Mouse (Mus musculus) spleen, adult 12 weeks (tissue): ENCODE measurements at regions not wholly inside any gene's neighbourhood (a gene's known extent, or its start where the extent isn't known, plus 50 kb on each side); places are given as distances from the start of the nearest gene placed in this dataset.

ENCODE experiments used
- DNase-seq: peaks from one replicate; pipeline ENCODE4 v3.0.0; 2022; ENCODE audit warnings: low spot score

DNA sequence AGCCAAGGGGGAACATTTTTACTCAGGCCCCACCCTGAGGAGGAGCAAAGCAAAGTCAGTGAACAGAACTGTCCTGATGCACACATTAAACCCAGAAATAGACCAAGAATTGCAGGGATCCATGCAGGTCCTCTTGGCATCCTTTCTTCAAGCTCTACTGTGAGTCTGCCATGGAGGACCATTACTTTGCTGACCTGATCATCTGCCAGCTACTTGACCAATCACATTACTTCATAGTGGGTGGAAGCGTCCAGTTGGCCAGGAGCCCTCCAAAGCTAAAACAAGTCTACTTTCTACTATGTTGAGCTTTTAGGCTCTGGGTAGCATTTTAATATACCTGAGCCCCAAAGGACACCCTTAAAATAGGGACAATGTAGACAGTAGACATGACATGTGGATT is 98.6 kb upstream of the Lgalsl start:
- no peak for DNase-seq

DNA sequence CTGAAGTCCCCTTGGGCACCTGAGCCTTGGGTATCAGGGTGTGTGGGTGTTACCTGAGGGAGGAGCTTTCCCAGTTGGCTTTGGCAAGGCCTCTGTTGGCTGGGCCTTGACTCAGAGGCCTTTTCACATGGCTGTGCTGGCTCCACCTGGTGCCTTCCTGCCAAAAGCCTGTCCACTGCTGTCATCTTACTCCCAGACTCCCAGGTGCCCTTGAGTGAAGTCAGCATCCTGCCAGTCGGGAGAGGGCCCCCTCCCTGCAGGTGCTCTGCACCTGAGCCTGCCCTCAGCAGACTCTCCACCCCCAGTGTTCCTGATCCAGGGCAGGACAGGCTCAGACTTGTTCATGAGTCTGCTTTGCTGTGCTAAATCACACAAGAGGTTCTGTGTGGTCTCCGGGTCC is 99.2 kb upstream of the Lgalsl start:
- no peak for DNase-seq

DNA sequence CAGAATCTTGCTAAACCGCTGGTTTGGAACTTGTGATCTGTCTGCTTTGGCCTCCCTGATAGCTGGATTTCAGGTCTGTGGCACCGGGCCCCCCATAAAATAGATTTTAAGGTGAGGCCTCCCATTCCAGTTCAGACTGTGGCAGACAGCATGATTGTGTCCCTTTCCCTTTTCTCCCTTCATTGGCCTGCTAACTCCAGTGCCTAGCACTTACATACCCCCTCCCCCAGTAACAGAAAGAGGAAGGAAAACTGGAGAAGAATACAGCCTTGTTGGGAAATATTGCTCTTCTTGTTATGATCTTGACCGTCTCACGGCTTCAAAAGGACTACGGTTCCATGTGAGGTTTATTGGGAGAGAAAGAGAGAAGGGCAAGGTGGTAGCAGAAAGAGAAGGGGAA is 99.7 kb upstream of the Lgalsl start:
- no peak for DNase-seq

DNA sequence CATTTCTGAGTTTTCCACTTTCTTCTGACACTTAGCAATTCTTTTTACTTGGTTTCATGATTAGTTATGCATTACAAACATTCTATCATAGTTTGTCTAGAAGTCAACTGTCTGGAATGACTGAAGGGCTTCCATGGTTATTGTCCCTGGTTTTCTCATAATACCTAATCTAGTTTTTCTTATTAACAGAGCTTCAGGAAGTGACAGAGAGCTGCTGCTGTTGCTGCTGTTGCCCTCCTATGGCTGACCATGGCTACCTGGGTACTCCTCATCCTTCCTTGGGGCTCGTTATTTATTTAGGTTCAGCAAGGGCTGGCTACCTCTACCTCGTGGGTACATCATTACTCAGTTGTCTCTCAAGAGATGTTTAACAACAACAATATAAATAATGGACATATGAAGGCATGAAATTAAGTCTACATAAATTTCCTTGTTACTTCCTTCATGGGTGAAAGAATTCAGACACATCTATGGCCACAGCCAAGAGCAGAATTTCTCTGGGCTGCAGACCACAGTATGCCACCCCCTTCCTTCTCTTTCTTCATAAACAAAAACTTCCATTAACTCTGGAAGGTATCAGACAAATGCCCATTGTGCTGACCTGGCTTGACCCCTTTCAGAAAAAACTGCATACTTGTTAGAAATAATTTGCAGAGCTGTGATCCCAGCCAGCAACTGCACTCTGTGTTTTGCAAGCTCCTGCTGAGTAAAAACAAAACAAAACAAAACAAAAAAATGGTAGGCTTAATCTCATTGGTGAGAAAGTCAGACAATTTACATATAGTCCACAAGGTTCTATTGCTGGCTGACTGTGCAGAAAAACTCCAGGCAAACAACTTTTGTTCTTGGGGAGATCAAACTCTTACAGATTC is 103.6 kb upstream of the Lgalsl start:
- no peak for DNase-seq

DNA sequence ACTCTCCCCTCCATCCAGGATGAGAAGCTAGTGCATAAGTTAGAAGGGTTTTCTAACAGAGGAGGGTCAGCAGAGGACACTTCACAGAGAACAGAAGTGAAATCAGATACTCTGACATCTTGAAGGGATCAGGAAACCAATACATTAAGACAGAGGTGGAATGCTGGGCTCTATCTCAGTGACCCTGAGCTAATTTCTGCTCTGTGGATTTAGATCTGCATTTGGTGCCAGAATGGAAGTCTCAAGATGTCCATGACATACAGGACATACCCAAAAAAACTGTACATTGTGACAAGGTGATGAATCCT is 104.2 kb upstream of the Lgalsl start:
- no peak for DNase-seq

DNA sequence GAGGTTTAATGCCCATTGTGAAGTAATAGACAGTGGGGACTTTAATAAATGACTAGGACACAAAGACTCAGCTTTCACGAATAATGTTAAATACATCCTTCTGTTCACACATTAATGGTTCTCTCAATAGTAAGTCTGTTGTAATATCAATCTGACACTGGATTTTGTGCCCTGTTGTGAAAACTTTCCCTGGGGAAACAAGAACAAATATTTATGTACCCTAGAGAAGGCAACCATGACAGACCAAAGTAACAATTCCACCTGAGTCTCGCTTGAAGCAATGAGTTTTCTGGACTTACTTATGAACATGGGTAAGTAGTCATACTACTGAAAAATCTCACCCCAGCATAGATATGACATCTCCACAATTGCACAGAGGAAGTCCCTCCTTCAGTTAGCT is 105.1 kb upstream of the Lgalsl start:
- no peak for DNase-seq

DNA sequence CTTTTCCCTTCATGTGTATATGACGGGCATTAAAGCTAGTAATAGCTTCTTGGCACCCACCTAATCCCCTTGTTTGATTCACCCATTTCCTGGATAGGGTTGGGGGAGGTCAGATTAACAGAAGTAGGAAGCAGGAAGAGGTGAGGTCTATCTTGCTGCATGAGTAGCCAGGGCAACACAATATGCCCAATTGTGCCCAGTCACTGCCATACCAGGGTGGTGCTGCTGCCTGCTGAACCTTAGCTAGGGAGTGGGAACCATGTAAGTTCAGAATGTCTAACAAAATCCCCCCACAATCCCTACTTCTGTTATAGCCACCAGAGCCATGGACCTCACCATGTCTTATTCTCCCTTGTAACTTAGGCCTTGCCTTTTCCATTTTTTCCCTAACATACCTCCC is 106.1 kb upstream of the Lgalsl start:
- no peak for DNase-seq

DNA sequence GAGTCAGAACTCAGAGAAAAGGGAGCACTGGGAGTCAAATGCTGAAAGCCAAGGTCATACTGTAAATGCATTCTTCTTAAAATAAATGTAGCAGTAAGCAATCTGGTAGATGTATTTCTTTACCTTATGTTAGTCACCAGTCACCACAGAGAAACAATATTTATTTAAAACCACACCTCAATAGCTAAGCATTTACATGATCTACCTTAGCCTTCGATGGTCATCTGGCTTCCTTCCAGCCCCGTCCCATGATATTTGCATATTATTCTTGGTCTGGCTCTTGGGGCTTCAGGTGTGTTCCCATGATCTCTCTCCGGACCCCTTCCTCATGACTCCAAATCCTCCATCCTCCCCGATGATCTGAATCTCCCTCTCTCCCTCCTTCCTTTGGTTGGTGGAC is 107.1 kb upstream of the Lgalsl start:
- DNase-seq, result no peak

DNA sequence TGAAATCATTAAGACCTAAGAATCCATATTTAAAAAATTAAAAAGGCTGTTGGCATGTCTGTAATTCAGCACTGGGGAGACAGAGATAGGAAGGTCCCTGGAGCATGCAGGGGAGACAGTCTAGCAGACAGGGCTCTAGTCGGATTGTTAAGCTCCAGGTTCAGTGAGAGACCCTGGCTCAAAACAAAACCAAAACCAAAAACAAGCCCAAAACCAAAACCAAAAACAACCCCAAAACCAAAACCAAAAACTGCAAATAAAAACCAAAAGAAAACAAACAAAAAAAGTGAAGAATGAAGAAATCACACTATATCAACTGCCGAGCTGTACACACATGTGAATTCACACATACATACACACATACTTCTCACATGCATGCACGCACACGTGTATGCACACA is 108.8 kb upstream of the Lgalsl start:
- no peak for DNase-seq

DNA sequence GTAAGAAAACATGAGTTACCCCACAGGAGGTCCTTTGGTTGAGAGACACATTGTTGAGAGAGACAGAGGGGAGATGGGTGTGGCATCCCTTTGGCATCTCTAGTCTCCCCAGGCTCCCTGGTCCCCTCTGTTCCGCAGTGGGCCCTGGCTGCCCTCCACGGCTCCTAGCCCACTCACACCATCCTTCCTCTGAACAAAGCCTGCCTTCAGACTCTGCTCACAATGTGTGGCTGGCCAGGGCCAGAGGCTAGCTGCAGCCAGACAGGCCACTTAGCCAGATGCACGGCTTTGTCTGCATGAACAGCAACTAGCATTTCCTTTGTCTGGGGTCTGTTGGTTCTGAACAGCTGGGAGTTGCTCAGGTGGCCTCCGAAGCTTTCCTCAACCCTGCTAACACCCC is 110.7 kb upstream of the Lgalsl start:
- DNase-seq, result no peak

DNA sequence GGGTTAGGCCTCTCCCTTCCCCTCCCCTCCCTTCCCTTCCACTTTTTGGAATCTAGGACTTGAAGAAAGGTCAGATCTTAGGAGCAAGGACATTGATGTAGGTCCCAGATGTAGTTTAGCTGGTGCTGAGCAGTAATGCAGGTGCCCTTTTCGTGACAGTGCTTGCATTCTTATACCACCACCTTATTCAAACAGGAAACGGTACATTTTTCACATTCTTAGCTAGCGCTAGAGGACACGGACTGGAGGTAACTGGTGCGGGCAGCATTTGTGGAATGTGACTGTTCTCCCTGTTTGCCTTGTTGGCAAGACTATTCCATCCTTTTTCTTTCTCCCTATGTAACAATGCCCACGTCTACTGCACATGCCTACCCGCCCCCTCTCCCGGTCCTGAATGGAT is 124.7 kb upstream of the Lgalsl start:
- no peak for DNase-seq

DNA sequence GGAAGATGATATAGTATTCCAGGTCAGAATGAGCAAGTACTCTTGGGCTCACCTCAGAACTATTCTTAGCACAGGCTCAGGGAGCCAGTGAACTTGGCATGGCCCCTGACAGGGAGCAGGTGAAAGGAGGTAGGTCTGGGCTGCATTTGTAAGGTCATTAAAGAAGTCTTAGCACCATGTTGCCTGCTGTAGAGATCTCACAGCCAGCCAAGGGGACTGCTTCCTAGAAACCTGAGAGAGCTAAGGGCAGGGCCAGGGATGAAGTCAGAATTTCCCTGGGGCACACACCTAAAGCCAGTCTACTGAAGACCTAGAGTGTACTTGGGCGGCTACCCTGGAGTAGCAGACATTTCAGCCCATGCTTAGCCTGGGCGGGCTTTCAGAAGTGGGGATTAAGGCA is 126.9 kb upstream of the Lgalsl start:
- DNase-seq, result no peak

DNA sequence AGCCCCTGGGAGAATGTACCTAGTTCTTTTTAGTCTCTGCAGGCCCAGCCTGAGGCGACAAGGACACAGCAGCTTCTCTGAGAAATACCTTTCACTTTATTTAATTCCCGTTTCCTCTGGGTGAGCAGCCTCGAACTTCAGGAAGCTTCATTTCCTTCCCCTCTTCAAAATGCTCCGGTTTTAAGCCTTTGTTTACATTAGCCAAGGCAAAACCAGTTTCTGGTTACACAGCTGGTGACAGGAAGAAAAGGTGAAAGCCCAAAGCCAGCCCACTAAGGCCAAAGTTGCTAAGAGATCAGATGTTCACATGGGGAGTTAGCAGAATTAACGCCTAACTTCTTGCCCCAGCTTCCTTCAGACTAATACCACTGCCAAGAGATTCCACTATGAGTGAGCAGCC is 127.4 kb upstream of the Lgalsl start:
- no peak for DNase-seq

DNA sequence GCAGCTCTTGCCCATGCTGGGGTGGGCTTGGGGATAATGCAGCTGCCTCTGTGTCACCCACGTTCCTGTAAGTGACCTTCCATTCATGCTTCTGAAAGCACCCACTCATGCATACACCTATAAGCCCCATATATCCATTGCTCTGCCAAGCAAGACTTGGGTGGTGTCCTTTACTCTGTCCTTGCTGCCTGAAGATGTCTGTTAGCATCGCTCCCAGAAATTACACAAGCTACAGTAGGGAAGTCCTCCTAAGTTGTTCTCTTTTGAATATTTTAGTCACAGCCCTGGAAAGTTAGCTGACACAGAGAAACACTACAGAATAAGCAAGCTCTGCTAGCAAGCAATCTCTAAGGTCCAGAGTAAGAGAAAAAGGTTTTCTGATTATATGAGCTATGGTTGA is 129.2 kb upstream of the Lgalsl start:
- DNase-seq, result no peak

DNA sequence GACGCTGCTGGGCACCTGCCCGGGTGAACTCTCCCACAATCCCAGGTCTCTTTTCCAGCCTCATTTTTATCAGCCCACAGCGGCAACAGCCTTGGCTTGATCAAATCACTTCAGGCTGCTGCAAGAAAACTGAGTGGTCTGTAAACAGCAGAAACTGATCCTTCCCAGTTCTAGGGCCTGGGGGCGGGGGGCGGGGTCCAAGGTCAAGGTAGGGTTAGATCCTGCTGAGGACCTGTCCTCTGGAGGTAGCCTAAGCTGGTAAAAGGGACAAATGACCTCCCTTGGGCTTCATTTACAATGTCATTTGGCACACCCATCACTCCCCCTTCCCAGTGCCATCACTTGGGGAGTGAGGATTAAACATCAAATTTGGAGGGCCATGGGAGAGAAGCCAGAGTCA is 129.9 kb upstream of the Lgalsl start:
- DNase-seq, result no peak

DNA sequence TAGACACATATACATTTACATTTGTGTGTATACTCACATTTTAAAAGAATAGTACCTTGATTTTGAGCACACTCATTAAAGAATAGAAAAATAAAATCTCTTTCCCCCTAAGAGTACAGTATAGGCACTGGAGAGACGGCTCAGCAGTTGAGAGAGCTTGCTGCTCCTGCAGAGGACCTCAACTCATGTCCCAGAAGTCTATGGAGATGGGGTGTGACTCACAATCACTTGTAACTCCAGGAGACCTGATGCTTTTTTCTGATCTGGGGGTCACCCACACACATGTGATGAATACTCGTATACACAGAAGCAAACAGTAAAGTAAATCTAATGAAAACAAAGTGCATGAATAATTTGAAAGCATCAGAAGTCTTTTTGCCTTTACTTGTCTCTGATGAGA is 129.5 kb upstream of the Peli1 start:
- no peak for DNase-seq

DNA sequence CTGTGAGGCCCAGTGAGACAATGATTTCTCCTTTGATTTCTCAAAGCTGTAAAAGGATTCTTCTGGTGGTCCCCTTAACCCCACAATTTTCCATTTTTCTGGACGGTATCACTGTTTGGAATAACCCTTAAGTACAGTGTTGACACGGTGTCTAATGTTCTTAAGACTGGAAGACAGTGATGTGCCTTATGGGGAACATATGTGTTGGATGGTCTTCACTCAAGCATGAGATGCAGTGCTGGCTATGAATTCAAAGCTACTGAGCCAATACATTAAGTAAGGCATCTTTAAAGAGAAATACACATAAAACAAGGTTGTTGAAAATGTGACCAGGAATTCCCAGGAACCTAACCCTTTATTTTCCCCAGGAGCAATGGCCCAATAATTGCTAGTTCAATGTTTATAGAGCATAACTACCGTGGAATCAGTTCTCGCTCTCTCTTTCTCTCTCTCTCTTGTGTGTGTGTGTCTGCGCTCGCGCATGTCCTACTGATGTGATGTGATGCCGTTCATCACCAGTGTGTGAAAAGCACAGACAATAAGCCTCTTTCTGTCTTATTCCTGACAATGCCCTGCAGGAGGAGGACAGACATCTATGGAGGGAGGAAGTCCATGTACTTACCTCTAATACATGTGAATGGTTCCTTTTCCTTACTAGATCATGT is 125.4 kb upstream of the Peli1 start:
- no peak for DNase-seq

DNA sequence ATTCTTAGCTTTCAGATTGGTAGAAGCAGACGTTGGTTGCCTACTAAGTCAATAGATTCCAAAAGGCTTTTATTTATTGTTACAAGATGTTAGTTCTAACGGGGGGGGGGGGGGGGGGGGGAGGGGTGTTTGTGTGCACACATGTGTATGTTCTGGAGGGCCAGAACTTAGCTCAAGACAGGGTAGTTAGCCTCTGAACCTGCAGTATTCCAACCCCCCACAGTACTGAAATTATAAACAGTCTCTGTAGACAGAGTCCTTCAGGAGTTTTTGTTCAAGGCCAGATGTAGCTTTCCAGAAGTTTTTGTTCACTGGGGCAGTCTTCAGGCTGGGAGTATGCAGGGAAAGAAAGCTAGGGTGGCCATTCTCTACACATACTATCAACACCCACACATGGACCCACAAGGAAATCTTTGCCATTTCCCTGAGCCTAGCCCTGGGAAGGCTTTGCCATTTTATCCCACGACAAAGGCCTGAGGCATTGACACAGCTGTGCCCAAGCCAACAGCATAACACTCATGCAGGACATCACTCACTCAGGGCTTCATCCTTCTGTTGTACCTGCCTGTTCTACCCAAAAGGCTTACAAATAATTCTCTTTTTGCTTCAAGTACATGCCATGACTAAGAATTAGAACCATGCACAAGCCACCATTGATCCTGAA is 123.6 kb upstream of the Peli1 start:
- no peak for DNase-seq

DNA sequence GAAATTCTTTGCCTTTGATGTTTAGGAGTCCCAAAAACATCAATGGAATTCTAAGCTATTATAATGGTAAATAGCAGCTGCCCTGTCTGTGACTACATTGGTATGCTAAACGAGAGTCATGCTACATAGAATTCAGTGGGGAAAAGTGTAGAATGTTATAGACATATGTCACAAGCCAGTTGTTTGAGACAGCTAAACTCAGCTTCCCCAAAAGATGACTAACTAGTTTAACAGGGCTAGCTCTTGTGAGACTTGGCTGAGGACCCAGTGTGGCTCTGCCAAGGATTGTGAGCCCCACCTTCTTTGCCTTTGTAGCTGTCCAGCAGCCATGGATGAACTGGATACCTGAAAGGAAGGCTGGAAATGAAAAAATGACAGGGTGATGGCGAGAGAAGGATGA is 122.8 kb upstream of the Peli1 start:
- DNase-seq, result no peak

DNA sequence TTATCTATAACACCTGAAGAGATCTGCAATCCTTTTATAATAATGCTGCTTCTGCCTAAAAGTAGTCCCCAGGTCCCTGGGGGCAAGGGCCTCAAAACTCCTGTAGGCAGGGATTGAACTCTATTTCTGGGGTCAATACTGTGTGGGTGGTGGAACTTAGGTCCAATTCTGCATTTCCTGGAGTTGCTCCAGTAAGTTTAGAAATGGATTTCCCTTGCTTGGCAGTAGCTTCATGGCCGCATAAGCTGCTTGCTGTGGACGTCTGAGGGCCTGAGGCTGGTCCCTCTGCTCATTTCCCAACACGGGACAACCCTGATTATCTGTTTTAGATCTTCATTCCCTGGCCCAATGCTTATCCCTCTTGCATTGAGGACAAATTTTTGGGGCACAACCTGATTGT is 118.0 kb upstream of the Peli1 start:
- DNase-seq, result no peak

DNA sequence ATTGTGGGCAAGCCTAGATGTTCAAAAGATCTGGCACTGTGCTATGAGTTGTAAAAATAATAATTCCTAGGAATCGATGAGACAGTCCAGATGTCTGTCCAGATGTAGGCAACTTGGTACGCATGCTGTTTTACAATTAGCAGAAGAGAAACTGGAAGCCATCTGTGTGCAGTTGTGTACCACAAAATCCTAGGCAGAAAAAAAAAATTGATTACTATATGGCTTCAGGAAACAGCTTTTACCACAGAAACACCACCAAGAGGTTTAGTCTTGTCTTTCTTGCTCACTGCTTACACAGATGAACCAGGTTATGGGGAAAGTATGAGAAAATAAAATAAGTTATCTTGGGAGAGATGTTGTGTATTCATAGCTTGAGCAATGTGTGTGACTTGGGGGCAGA is 109.5 kb upstream of the Peli1 start:
- no peak for DNase-seq

DNA sequence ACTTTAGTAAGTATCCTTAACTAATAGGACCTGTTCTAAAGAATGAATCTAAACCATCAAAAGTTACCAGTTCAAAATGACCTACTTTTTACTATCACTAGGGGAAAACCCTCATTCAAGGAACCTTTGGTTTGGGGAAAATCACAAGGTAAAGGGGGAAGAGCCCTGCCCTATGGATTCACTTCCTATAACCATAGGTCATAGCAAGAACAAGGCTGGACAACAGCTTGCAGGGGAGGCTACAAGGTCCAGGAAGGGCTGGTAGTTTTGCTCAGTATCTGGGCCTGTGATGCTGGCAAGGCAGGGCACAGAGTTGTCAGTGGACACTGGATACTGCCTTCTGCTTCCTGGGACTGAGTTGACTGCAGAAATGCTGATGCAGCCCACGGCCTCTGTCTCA is 109.1 kb upstream of the Peli1 start:
- no peak for DNase-seq

DNA sequence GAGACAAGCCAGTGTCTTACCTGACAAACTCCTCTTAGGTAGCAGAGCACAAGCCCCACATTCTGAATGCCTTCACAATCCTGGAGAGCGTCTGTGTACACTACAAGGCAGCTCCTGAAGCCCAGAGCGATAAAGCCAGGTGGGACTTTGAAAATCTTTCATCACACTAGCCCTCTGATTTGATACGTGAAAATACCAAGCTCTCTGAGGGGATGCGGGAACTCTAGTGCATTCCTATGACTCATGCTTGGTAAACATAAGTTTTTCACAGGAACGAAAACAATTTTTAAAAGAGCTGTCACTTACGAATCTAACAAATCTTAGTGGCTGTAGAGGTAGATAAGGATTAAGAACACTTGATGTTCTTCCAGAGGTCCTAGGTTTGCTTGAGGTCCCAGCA is 108.6 kb upstream of the Peli1 start:
- DNase-seq, result no peak
